Comparison of ENCODE assay signal across 9 mouse cellular contexts in the genomic region with DNA sequence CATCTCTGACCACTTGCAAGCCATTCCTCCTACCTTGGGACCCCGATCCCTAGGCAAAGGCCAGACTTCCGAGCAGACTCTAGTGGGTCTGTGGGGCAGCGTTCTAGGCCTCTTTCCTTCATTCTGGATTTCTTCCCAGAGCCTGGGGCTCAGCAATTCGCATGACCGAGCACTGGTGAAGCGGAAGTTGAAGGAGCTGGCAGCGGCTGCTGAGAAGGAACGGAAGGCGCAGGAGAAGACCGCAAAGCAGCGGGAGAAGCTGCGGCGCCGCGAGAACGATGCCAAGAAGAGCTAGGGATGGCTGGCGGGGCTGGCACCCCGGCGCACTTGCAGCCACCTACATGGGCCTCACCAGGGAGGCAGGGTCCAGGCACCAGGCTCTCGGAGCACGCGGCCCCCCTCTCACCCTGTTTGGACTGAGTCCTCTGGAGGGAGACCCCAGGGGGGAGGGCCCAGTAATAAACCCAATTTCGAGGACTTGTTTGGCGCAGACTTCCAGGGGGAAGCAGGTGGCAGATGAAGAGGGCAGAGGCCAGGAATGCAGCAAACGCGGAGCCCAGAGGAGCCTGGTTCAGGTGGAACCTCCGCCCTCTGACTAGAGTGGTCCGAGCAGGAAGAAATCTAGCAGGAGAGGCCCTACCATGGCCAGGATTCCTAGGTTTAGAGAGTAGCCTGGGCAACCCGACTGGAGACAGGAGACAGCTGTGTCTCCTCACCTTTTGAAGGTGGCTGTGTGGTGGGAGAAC. TPM values are rescaled to one million over a fixed set of nuclear protein-coding genes. Genes with fewer than 3 reads are reported as not detected.
DNase-seq lines count a peak whose midpoint lies in the region; ATAC-seq and TF ChIP-seq lines count a peak whose summit lies in the region.
"Had no signal": no experiment of that assay in that cellular context is flagged by ENCODE, and none has a peak within 500 bp of the region (broad histone marks: within the 10 kb centered on the region; RNA-seq: fewer than 3 reads in every experiment).

No protein-coding gene starts in this region.

- peak; percentile 93 for DNase-seq in heart, adult 11 months
- DNase-seq in right cerebral cortex, postnatal 10 days (ENCODE audit: low spot score in 2 of 2) = peak; percentile 82
- DNase-seq in right cerebral cortex, postnatal 36 days (ENCODE audit: low spot score in 2 of 2) = no peak
- peak; percentile 84 for DNase-seq in kidney, adult 2 months
- no peak for DNase-seq in thymus, postnatal 10 days (ENCODE audit: low spot score in 2 of 2)
- DNase-seq in yolk sac, embryonic 10.5 days (ENCODE audit: low spot score) = no peak
- no peak for DNase-seq in urinary bladder, postnatal 36 days (ENCODE audit: low spot score in 2 of 2)

- WGBS in heart, embryonic 12.5 days = 74% methylated on average over 29 of the region's 29 CpGs
- WGBS in kidney, adult 2 months = 32% methylated on average over 29 of the region's 29 CpGs

- no peak overlapping the region for H3K4me3 ChIP-seq in heart, embryonic 12.5 days
- H3K4me3 ChIP-seq in kidney, adult 2 months (ENCODE audit: insufficient read depth, low read depth, low read length) = no peak overlapping the region
- H3K4me3 ChIP-seq: megakaryocyte, embryonic 14.5 days had no signal

- peaks cover 17% of the 10 kb centered on the region for H3K27me3 ChIP-seq in heart, embryonic 12.5 days (replicated peaks)
- no peaks in the 10 kb centered on the region for H3K27me3 ChIP-seq in kidney, adult 2 months (replicated peaks; ENCODE audit: control insufficient read depth, insufficient read depth, low read length)
- H3K27me3 ChIP-seq: megakaryocyte, embryonic 14.5 days had no signal

- no peak for TF ChIP-seq CTCF in kidney, adult 2 months (conservative IDR thresholded peaks at IDR 0.05; ENCODE audit: insufficient read depth, insufficient read length, low read depth, low read length)

- no peak overlapping the region for H3K27ac ChIP-seq in heart, embryonic 12.5 days (ENCODE audit: poor library complexity, severe bottlenecking)
- peak overlapping the region; percentile 49 for H3K27ac ChIP-seq in kidney, adult 2 months (ENCODE audit: insufficient read depth, low read depth, low read length)

- H3K36me3 ChIP-seq in heart, embryonic 12.5 days = peaks cover 91% of the 10 kb centered on the region
- H3K36me3 ChIP-seq in kidney, adult 2 months (ENCODE audit: control insufficient read depth, insufficient read depth, low read length) = peaks cover 7% of the 10 kb centered on the region

- TF ChIP-seq POLR2A in kidney, adult 2 months (IDR thresholded peaks at IDR 0.05; ENCODE audit: low read depth, low read length) = no peak

- no peak overlapping the region for H3K9ac ChIP-seq in heart, embryonic 12.5 days

- ATAC-seq in heart, embryonic 12.5 days (ENCODE audit: insufficient number of reproducible peaks, low FRiP score) = no peak

- H3K9me3 ChIP-seq in heart, embryonic 12.5 days (replicated peaks) = no peaks in the 10 kb centered on the region
- H3K9me3 ChIP-seq: megakaryocyte, embryonic 14.5 days had no signal

- H3K4me2 ChIP-seq in heart, embryonic 12.5 days = no peak overlapping the region

- H3K4me1 ChIP-seq in heart, embryonic 12.5 days (replicated peaks) = no peaks in the 10 kb centered on the region
- H3K4me1 ChIP-seq in kidney, adult 2 months (ENCODE audit: control insufficient read depth, insufficient read depth, low read length) = peaks cover 22% of the 10 kb centered on the region

RNA-seq across cellular contexts. Expression of a gene that starts 14.9 kb away (rescaled TPM):
- polyA plus RNA-seq in heart, embryonic 12.5 days (2016; fragmentation: Nextera tagmentation; extraction: Ambion mirVana) = 14.8 and 16.5 TPM in 2 replicates
- 3.2 and 3.7 TPM in 2 replicates for polyA plus RNA-seq in kidney, adult 2 months (2012; rRNA removed)

RNA-seq across cellular contexts. Expression of a gene that starts 16.5 kb away (rescaled TPM):
- polyA plus RNA-seq in heart, embryonic 12.5 days (2016; fragmentation: Nextera tagmentation; extraction: Ambion mirVana) = 65.1 and 68.3 TPM in 2 replicates
- 430 and 469 TPM in 2 replicates for polyA plus RNA-seq in kidney, adult 2 months (2012; rRNA removed)

RNA-seq across cellular contexts. Expression of a gene that starts 33.8 kb away (rescaled TPM):
- 10.4 and 12.2 TPM in 2 replicates for polyA plus RNA-seq in heart, embryonic 12.5 days (2016; fragmentation: Nextera tagmentation; extraction: Ambion mirVana)
- polyA plus RNA-seq in kidney, adult 2 months (2012; rRNA removed) = 24.1 and 29.9 TPM in 2 replicates

RNA-seq across cellular contexts. Expression of a gene that starts 48.5 kb away (rescaled TPM):
- polyA plus RNA-seq in heart, embryonic 12.5 days (2016; fragmentation: Nextera tagmentation; extraction: Ambion mirVana) = 20.6 and 26.6 TPM in 2 replicates
- polyA plus RNA-seq in kidney, adult 2 months (2012; rRNA removed) = 5.0 and 23.9 TPM in 2 replicates

RNA-seq across cellular contexts. Expression of a gene that starts 52.0 kb away (rescaled TPM):
- polyA plus RNA-seq in heart, embryonic 12.5 days (2016; fragmentation: Nextera tagmentation; extraction: Ambion mirVana) = 11.8 and 12.1 TPM in 2 replicates
- 48.2 and 55.4 TPM in 2 replicates for polyA plus RNA-seq in kidney, adult 2 months (2012; rRNA removed)

Comparison
In these comparisons a context has a peak if more than half of its experiments do, and no peak if none do; other contexts are left out.
1. DNase-seq: peak in heart, adult 11 months (single experiment), right cerebral cortex, postnatal 10 days (2 of 2) and kidney, adult 2 months (single experiment); none in right cerebral cortex, postnatal 36 days (0 of 2), thymus, postnatal 10 days (0 of 2), yolk sac, embryonic 10.5 days (single experiment) and urinary bladder, postnatal 36 days (0 of 2).